Mouse (Mus musculus) ES-Bruce4 (cell line): ENCODE measurements at regions not wholly inside any gene's neighbourhood (a gene's known extent, or its start where the extent isn't known, plus 50 kb on each side); places are given as distances from the start of the nearest gene placed in this dataset.

Experiments
- H3K27ac ChIP-seq: 2 replicates; pipeline ENCODE4 v1.5.1; 2012; ENCODE audit warnings: low read length, inconsistent platforms; ENCODE audit not compliant: insufficient read depth
- H3K27me3 ChIP-seq: 2 replicates; pipeline ENCODE4 v1.6.1; 2012; ENCODE audit warnings: mild to moderate bottlenecking, low read length, inconsistent platforms; ENCODE audit not compliant: control insufficient read depth, poor library complexity, insufficient read depth, severe bottlenecking
- H3K36me3 ChIP-seq: 2 replicates; pipeline ENCODE4 v1.6.1; 2012; ENCODE audit warnings: inconsistent platforms, mild to moderate bottlenecking, low read length, moderate library complexity; ENCODE audit not compliant: control insufficient read depth, poor library complexity, insufficient read depth, severe bottlenecking
- H3K4me1 ChIP-seq: one replicate; pipeline ENCODE4 v1.8.1; 2011; ENCODE audit warnings: low read length; ENCODE audit not compliant: control insufficient read depth, insufficient read depth
- H3K4me3 ChIP-seq: 2 replicates; pipeline ENCODE4 v1.5.1; 2011; ENCODE audit warnings: low read depth, mild to moderate bottlenecking, low read length
- H3K9ac ChIP-seq: 2 replicates; pipeline ENCODE4 v1.6.1; 2012; ENCODE audit warnings: low read depth, mild to moderate bottlenecking, inconsistent platforms; ENCODE audit not compliant: poor library complexity, severe bottlenecking
- H3K9me3 ChIP-seq: replicated peaks from 2 replicates; pipeline ENCODE4 v1.6.1; 2012; ENCODE audit warnings: mild to moderate bottlenecking, low read length, inconsistent platforms; ENCODE audit not compliant: control insufficient read depth, poor library complexity, insufficient read depth, severe bottlenecking
- CTCF ChIP-seq: IDR thresholded peaks from one replicate; pipeline ENCODE4 v1.8.1; 2011; ENCODE audit warnings: low read depth, low read length
- EP300 ChIP-seq: IDR thresholded peaks from 2 replicates; pipeline ENCODE4 v1.6.1; 2011; ENCODE audit warnings: low read depth, low read length; ENCODE audit not compliant: insufficient read depth
- POLR2A ChIP-seq: IDR thresholded peaks from one replicate; pipeline ENCODE4 v1.8.1; 2011; ENCODE audit warnings: low read length; ENCODE audit not compliant: insufficient read depth

- Histone ChIP-seq H3K9me3 (no peaks in the 10 kb centered on the region), H3K9ac (no peak overlapping the region), H3K36me3 (no peaks in the 10 kb centered on the region), H3K4me1 (no peaks in the 10 kb centered on the region), H3K27ac (no peak overlapping the region), H3K4me3 (no peak overlapping the region), H3K27me3 (no peaks in the 10 kb centered on the region)
- TF ChIP-seq POLR2A (no peak), EP300 (no peak), CTCF (no peak)
Observed at GRCm38 (mm10) chr10:12218879-12219278, 650.3 kb downstream of the Utrn start.

- no peak overlapping the region for H3K4me3 ChIP-seq
- no peaks in the 10 kb centered on the region for H3K36me3 ChIP-seq
- no peak overlapping the region for H3K27ac ChIP-seq
- H3K27me3 ChIP-seq = no peaks in the 10 kb centered on the region
- H3K9me3 ChIP-seq = peaks cover 4% of the 10 kb centered on the region
- TF ChIP-seq CTCF (no peak), EP300 (no peak), POLR2A (no peak)
- no peak overlapping the region for H3K9ac ChIP-seq
- H3K4me1 ChIP-seq = no peaks in the 10 kb centered on the region
Observed at GRCm38 (mm10) chr10:12234141-12234540, 635.0 kb downstream of the Utrn start.

GRCm38 (mm10) chr10:12248853-12249252, 620.3 kb downstream of the Utrn start:
- Histone ChIP-seq H3K9ac (no peak overlapping the region), H3K4me1 (no peaks in the 10 kb centered on the region), H3K4me3 (no peak overlapping the region), H3K27ac (no peak overlapping the region), H3K9me3 (no peaks in the 10 kb centered on the region), H3K27me3 (0 out of 2 replicates have a peak, but pooled peaks cover 1% of the 10 kb centered on the region), H3K36me3 (no peaks in the 10 kb centered on the region)
- TF ChIP-seq CTCF (no peak), EP300 (no peak), POLR2A (no peak)

GRCm38 (mm10) chr10:12253274-12253673, 615.9 kb downstream of the Utrn start:
- TF ChIP-seq EP300 (no peak), CTCF (no peak), POLR2A (no peak)
- H3K27ac ChIP-seq = no peak overlapping the region
- H3K9ac ChIP-seq = no peak overlapping the region
- no peaks in the 10 kb centered on the region for H3K9me3 ChIP-seq
- no peaks in the 10 kb centered on the region for H3K36me3 ChIP-seq
- H3K4me3 ChIP-seq = no peak overlapping the region
- H3K27me3 ChIP-seq = no peaks in the 10 kb centered on the region
- no peaks in the 10 kb centered on the region for H3K4me1 ChIP-seq

- Histone ChIP-seq H3K36me3 (no peaks in the 10 kb centered on the region), H3K9me3 (no peaks in the 10 kb centered on the region), H3K4me3 (no peak overlapping the region), H3K27ac (no peak overlapping the region), H3K27me3 (no peaks in the 10 kb centered on the region), H3K4me1 (no peaks in the 10 kb centered on the region), H3K9ac (no peak overlapping the region)
- TF ChIP-seq POLR2A (no peak), EP300 (no peak), CTCF (no peak)
Observed at GRCm38 (mm10) chr10:12285679-12286078, 583.5 kb downstream of the Utrn start.

GRCm38 (mm10) chr10:12298887-12299286, 570.3 kb downstream of the Utrn start:
- Histone ChIP-seq H3K4me1 (no peaks in the 10 kb centered on the region), H3K36me3 (no peaks in the 10 kb centered on the region)

More at GRCm38 (mm10) chr10:12298887-12299286, 570.3 kb downstream of the Utrn start:
- no peaks in the 10 kb centered on the region for H3K9me3 ChIP-seq
- no peaks in the 10 kb centered on the region for H3K27me3 ChIP-seq
- no peak overlapping the region for H3K4me3 ChIP-seq
- TF ChIP-seq EP300 (no peak), CTCF (no peak), POLR2A (no peak)
- no peak overlapping the region for H3K27ac ChIP-seq
- no peak overlapping the region for H3K9ac ChIP-seq
